Mouse (Mus musculus): ENCODE measurements around the gene Cd4. TPM values are rescaled to one million over a fixed set of nuclear protein-coding genes. Genes with fewer than 3 reads are reported as not detected.
A peak's percentile ranks its signal among the peaks of the same experiment; 100 is the strongest.

Cd4 gene
- polyA plus RNA-seq, 1 experiment: not detected

DNA sequence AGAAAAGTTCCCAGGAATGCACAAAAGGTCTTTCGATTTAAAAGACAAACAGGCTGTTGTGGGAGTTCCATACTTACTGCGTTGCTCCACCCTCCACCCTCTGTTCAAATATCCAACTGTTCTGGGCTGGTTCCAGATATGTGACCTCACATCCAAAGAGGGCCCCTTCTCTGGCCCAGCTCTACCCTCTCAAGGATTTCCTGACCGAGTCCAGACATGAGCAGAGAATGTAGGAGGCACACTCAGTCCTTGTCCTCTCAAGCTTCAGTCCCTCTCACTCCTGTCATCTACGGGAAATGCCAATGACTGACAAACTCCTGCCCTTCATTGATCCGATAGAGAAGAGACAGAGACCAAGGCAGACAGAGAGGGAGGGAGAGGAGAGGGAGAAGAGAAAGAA, 37.9 kb upstream of the Cd4 start:
- no peak for TF ChIP-seq E2F4 (IDR thresholded peaks at IDR 0.05; ENCODE audit: insufficient read depth)
- no peak for TF ChIP-seq CEBPB (IDR thresholded peaks at IDR 0.05; ENCODE audit: insufficient read depth, poor library complexity, severe bottlenecking)
- no peak for TF ChIP-seq TCF3 (IDR thresholded peaks at IDR 0.05; ENCODE audit: insufficient read length, low read depth)
- TF ChIP-seq MAX (IDR thresholded peaks at IDR 0.05; ENCODE audit: low read depth): no peak
- no peak for TF ChIP-seq TCF12 (IDR thresholded peaks at IDR 0.05; ENCODE audit: insufficient read depth, poor library complexity, severe bottlenecking)
- TF ChIP-seq POLR2A (IDR thresholded peaks at IDR 0.05; ENCODE audit: insufficient read length, low read depth): no peak
- no peak for TF ChIP-seq MYOG (IDR thresholded peaks at IDR 0.05; ENCODE audit: control insufficient read depth in 1 of 3, insufficient read depth in 1 of 3, insufficient read length in 2 of 3, low read depth in 2 of 3)
- no peak for TF ChIP-seq SRF (IDR thresholded peaks at IDR 0.05; ENCODE audit: control insufficient read depth, insufficient read length, low read depth)
- TF ChIP-seq USF1 (IDR thresholded peaks at IDR 0.05; ENCODE audit: low read depth): no peak
- no peak for TF ChIP-seq POLR2AphosphoS2 (IDR thresholded peaks at IDR 0.05; ENCODE audit: insufficient read length, low read depth)
- no peak for TF ChIP-seq REST (IDR thresholded peaks at IDR 0.05; ENCODE audit: insufficient read depth, insufficient read length)
- TF ChIP-seq MYOD1 (IDR thresholded peaks at IDR 0.05; ENCODE audit: control insufficient read depth in 1 of 3, insufficient read length in 2 of 3, low read depth in 2 of 3): no peak
- Histone ChIP-seq H3K79me2 (ENCODE audit: control insufficient read depth, insufficient read depth) (no peaks in the 10 kb centered on the region), H3ac (ENCODE audit: control insufficient read depth, insufficient read length) (no peak overlapping the region), H3K4me3 (no peak overlapping the region), H3K36me3 (ENCODE audit: control insufficient read depth, insufficient read depth) (no peaks in the 10 kb centered on the region), H3K27me3 (ENCODE audit: control insufficient read depth, insufficient read depth, insufficient read length) (no peaks in the 10 kb centered on the region), H3K4me2 (ENCODE audit: low read depth) (peak overlapping the region; percentile 32)

DNA sequence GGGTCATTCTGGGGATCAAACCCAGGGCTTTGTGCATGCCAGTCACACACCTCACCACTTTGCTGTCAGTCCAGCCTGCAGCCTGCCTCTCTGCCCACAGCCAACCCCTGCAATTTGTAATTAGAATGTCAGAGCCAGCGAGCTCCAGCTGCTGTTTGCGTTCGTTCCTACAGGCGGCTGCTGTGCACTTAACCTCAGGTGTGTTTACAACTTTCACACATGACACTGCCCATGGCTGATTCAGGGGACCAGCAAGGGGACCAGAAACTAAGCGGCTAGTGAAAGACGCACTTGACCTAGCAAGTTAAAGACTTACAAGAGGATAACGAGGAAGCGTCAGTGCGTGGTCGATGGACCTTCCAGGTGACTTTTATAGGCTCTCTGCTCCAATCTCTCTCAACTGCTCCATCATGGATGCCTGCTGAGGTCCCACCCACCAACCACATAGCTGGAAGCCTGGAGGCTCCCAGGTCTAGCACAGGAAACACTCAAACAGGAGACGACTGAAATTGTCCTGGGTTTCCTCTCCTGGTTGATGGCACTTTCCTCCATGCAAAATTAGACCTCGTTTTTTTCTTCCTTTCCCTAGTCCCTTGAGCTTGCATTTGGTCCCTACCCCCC, 37.3 kb upstream of the Cd4 start:
- no peak overlapping the region for H3K4me3 ChIP-seq

DNA sequence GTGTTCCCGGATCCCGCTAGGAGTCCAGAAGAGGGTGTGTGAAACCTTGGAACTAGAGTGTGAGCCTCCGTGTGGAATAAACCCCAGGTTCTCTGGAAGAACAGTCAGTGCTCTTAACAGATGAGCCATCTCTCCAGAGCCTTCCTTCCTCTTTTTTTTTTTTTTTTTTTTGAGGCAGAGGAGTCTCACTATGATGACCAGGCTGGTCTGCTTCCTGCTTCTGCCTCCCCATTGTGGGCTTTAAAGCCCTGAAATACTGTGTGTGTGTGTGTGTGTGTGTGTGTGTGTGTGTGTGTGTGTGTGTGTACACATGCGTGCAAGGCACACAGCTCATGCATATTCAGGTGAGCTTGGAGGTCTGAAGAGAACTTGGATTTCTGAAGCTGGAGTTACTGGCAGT, 33.5 kb upstream of the Cd4 start:
- Histone ChIP-seq H3K36me3 (ENCODE audit: control insufficient read depth, insufficient read depth) (no peaks in the 10 kb centered on the region), H3ac (ENCODE audit: control insufficient read depth, insufficient read length) (no peak overlapping the region), H3K4me2 (ENCODE audit: low read depth) (no peak overlapping the region), H3K79me2 (ENCODE audit: control insufficient read depth, insufficient read depth) (peaks cover 5% of the 10 kb centered on the region), H3K4me3 (no peak overlapping the region), H3K27me3 (ENCODE audit: control insufficient read depth, insufficient read depth, insufficient read length) (no peaks in the 10 kb centered on the region)
- TF ChIP-seq E2F4 (IDR thresholded peaks at IDR 0.05; ENCODE audit: insufficient read depth) (no peak), REST (IDR thresholded peaks at IDR 0.05; ENCODE audit: insufficient read depth, insufficient read length) (no peak), POLR2A (IDR thresholded peaks at IDR 0.05; ENCODE audit: insufficient read length, low read depth) (no peak), POLR2AphosphoS2 (IDR thresholded peaks at IDR 0.05; ENCODE audit: insufficient read length, low read depth) (no peak), MYOG (IDR thresholded peaks at IDR 0.05; ENCODE audit: control insufficient read depth in 1 of 3, insufficient read depth in 1 of 3, insufficient read length in 2 of 3, low read depth in 2 of 3) (no peak), USF1 (IDR thresholded peaks at IDR 0.05; ENCODE audit: low read depth) (no peak), CEBPB (IDR thresholded peaks at IDR 0.05; ENCODE audit: insufficient read depth, poor library complexity, severe bottlenecking) (no peak), MAX (IDR thresholded peaks at IDR 0.05; ENCODE audit: low read depth) (no peak), SRF (IDR thresholded peaks at IDR 0.05; ENCODE audit: control insufficient read depth, insufficient read length, low read depth) (no peak), MYOD1 (IDR thresholded peaks at IDR 0.05; ENCODE audit: control insufficient read depth in 1 of 3, insufficient read length in 2 of 3, low read depth in 2 of 3) (no peak), TCF3 (IDR thresholded peaks at IDR 0.05; ENCODE audit: insufficient read length, low read depth) (no peak)

More for the DNA sequence above, 37.3 kb upstream of the Cd4 start:
- Histone ChIP-seq H3K27me3 (ENCODE audit: control insufficient read depth, insufficient read depth, insufficient read length) (no peaks in the 10 kb centered on the region), H3K79me2 (ENCODE audit: control insufficient read depth, insufficient read depth) (no peaks in the 10 kb centered on the region), H3ac (ENCODE audit: control insufficient read depth, insufficient read length) (no peak overlapping the region), H3K36me3 (ENCODE audit: control insufficient read depth, insufficient read depth) (no peaks in the 10 kb centered on the region), H3K4me2 (ENCODE audit: low read depth) (peak overlapping the region; percentile 32)
- TF ChIP-seq POLR2A (IDR thresholded peaks at IDR 0.05; ENCODE audit: insufficient read length, low read depth) (no peak), SRF (IDR thresholded peaks at IDR 0.05; ENCODE audit: control insufficient read depth, insufficient read length, low read depth) (no peak), MYOD1 (IDR thresholded peaks at IDR 0.05; ENCODE audit: control insufficient read depth in 1 of 3, insufficient read length in 2 of 3, low read depth in 2 of 3) (no peak), MAX (IDR thresholded peaks at IDR 0.05; ENCODE audit: low read depth) (no peak), TCF12 (IDR thresholded peaks at IDR 0.05; ENCODE audit: insufficient read depth, poor library complexity, severe bottlenecking) (no peak), POLR2AphosphoS2 (IDR thresholded peaks at IDR 0.05; ENCODE audit: insufficient read length, low read depth) (no peak), TCF3 (IDR thresholded peaks at IDR 0.05; ENCODE audit: insufficient read length, low read depth) (no peak), USF1 (IDR thresholded peaks at IDR 0.05; ENCODE audit: low read depth) (no peak), CEBPB (IDR thresholded peaks at IDR 0.05; ENCODE audit: insufficient read depth, poor library complexity, severe bottlenecking) (no peak), MYOG (IDR thresholded peaks at IDR 0.05; ENCODE audit: control insufficient read depth in 1 of 3, insufficient read depth in 1 of 3, insufficient read length in 2 of 3, low read depth in 2 of 3) (no peak), E2F4 (IDR thresholded peaks at IDR 0.05; ENCODE audit: insufficient read depth) (no peak), REST (IDR thresholded peaks at IDR 0.05; ENCODE audit: insufficient read depth, insufficient read length) (no peak)

- no peak overlapping the region for H3K4me3 ChIP-seq
Observed at GRCm38 (mm10) chr6:124920318-124921085, 32.5 kb upstream of the Cd4 start.

More at GRCm38 (mm10) chr6:124920318-124921085, 32.5 kb upstream of the Cd4 start:
- Histone ChIP-seq H3K4me2 (ENCODE audit: low read depth) (peak overlapping the region; percentile 77), H3K27me3 (ENCODE audit: control insufficient read depth, insufficient read depth, insufficient read length) (no peaks in the 10 kb centered on the region), H3ac (ENCODE audit: control insufficient read depth, insufficient read length) (no peak overlapping the region), H3K36me3 (ENCODE audit: control insufficient read depth, insufficient read depth) (no peaks in the 10 kb centered on the region), H3K79me2 (ENCODE audit: control insufficient read depth, insufficient read depth) (peaks cover 16% of the 10 kb centered on the region)
- TF ChIP-seq E2F4 (IDR thresholded peaks at IDR 0.05; ENCODE audit: insufficient read depth): no peak
- no peak for TF ChIP-seq CEBPB (IDR thresholded peaks at IDR 0.05; ENCODE audit: insufficient read depth, poor library complexity, severe bottlenecking)
- TF ChIP-seq MYOG (IDR thresholded peaks at IDR 0.05; ENCODE audit: control insufficient read depth in 1 of 3, insufficient read depth in 1 of 3, insufficient read length in 2 of 3, low read depth in 2 of 3): no peak
- TF ChIP-seq TCF3 (IDR thresholded peaks at IDR 0.05; ENCODE audit: insufficient read length, low read depth): no peak
- no peak for TF ChIP-seq MAX (IDR thresholded peaks at IDR 0.05; ENCODE audit: low read depth)
- no peak for TF ChIP-seq MYOD1 (IDR thresholded peaks at IDR 0.05; ENCODE audit: control insufficient read depth in 1 of 3, insufficient read length in 2 of 3, low read depth in 2 of 3)
- TF ChIP-seq POLR2AphosphoS2 (IDR thresholded peaks at IDR 0.05; ENCODE audit: insufficient read length, low read depth): no peak
- TF ChIP-seq USF1 (IDR thresholded peaks at IDR 0.05; ENCODE audit: low read depth): no peak
- no peak for TF ChIP-seq TCF12 (IDR thresholded peaks at IDR 0.05; ENCODE audit: insufficient read depth, poor library complexity, severe bottlenecking)
- TF ChIP-seq SRF (IDR thresholded peaks at IDR 0.05; ENCODE audit: control insufficient read depth, insufficient read length, low read depth): no peak
- no peak for TF ChIP-seq POLR2A (IDR thresholded peaks at IDR 0.05; ENCODE audit: insufficient read length, low read depth)
- no peak for TF ChIP-seq REST (IDR thresholded peaks at IDR 0.05; ENCODE audit: insufficient read depth, insufficient read length)

Data from myocyte (in vitro differentiated cells).